44 mouse cellular contexts compared by ENCODE assay signal in the genomic region with DNA sequence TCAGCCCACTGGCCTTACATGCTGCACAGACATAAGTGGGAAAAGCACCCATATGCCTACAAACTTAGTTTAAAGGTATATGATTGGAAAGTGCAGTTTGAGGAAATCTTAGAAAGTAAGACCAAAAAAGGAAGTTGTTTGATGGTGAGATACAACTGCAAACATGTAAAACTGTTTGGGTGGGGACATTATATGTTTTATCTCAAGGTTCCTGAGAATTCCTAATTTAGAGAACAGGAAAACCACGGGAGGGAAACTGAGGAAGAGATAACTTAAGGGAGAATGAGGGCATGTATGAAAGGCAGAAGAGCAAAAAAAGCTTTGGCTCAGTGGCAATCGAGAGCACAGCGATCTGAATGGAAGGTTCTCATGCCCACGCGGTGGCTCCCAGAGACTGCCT. TPM values are rescaled to one million over a fixed set of nuclear protein-coding genes. Genes with fewer than 3 reads are reported as not detected.
"Had no signal": no experiment of that assay in that cellular context is flagged by ENCODE, and none has a peak within 500 bp of the region (broad histone marks: within the 10 kb centered on the region; RNA-seq: fewer than 3 reads in every experiment).

No protein-coding gene starts in this region.

- H3K4me3 ChIP-seq: heart, embryonic 10.5 days; heart, embryonic 12.5 days; heart, embryonic 13.5 days; heart, embryonic 15.5 days; hindbrain, embryonic 10.5 days; hindbrain, embryonic 12.5 days; hindbrain, embryonic 13.5 days; hindbrain, embryonic 15.5 days; intestine, embryonic 15.5 days; kidney, embryonic 15.5 days; layer of hippocampus, adult 2 months had no signal

- H3K9ac ChIP-seq: heart, embryonic 12.5 days; heart, embryonic 13.5 days; heart, embryonic 15.5 days; hindbrain, embryonic 12.5 days; hindbrain, embryonic 13.5 days; hindbrain, embryonic 14.5 days; hindbrain, embryonic 15.5 days; intestine, embryonic 15.5 days; kidney, embryonic 15.5 days had no signal

- H3K27me3 ChIP-seq: heart, embryonic 12.5 days; heart, embryonic 13.5 days; heart, embryonic 15.5 days; hindbrain, embryonic 12.5 days; hindbrain, embryonic 13.5 days; hindbrain, embryonic 15.5 days; intestine, embryonic 15.5 days; kidney, embryonic 15.5 days had no signal

- DNase-seq: heart, postnatal 10 days; heart, postnatal 14 days; heart, postnatal 36 days; heart, postnatal 4 days; kidney, adult 11 months; kidney, adult 18-20 months; kidney, adult 2 months; kidney, adult 8-10 months; kidney, adult 9 months; kidney, postnatal 10 days; kidney, postnatal 14 days; kidney, postnatal 25 days; kidney, postnatal 36 days; kidney, postnatal 4 days; layer of hippocampus, adult 9-11 months; layer of hippocampus, postnatal 36 days had no signal

- ATAC-seq: hindbrain, embryonic 16.5 days; hindbrain, postnatal 0 days; inflammation-experienced regulatory T-cells, adult 6 months; intestine, embryonic 15.5 days; intestine, embryonic 16.5 days; intestine, postnatal 0 days had no signal

- H3K9me3 ChIP-seq: heart, embryonic 10.5 days; heart, embryonic 12.5 days; heart, embryonic 13.5 days; heart, embryonic 15.5 days; hindbrain, embryonic 10.5 days; hindbrain, embryonic 12.5 days; hindbrain, embryonic 13.5 days; hindbrain, embryonic 15.5 days; intestine, embryonic 15.5 days; kidney, embryonic 15.5 days had no signal

- H3K27ac ChIP-seq: heart, embryonic 10.5 days; heart, embryonic 13.5 days; hindbrain, embryonic 10.5 days; hindbrain, embryonic 12.5 days; hindbrain, embryonic 13.5 days; hindbrain, embryonic 14.5 days; hindbrain, embryonic 15.5 days; hindbrain, postnatal 0 days; intestine, embryonic 15.5 days; kidney, embryonic 15.5 days; kidney, postnatal 0 days; layer of hippocampus, adult 2 months had no signal

- H3K36me3 ChIP-seq: intestine, embryonic 15.5 days had no signal

- H3K4me1 ChIP-seq: hindbrain, embryonic 10.5 days; hindbrain, embryonic 12.5 days; hindbrain, embryonic 13.5 days; hindbrain, embryonic 15.5 days; kidney, embryonic 15.5 days had no signal

RNA-seq across cellular contexts. Expression of a gene that starts 27.8 kb away (rescaled TPM):
- total RNA-seq: hematopoietic stem cell, adult 5-6 weeks; hindbrain, postnatal 0 days; layer of hippocampus, adult 18-20 months; layer of hippocampus, adult 2 months; layer of hippocampus, adult 8-10 months; layer of hippocampus, postnatal 10 days; layer of hippocampus, postnatal 14 days; layer of hippocampus, postnatal 25 days; layer of hippocampus, postnatal 36 days had no signal
- polyA plus RNA-seq: heart, embryonic 12.5 days; hindbrain, embryonic 10.5 days; hindbrain, embryonic 11.5 days; hindbrain, embryonic 14.5 days; hindbrain, embryonic 15.5 days; intestine, embryonic 15.5 days; intestine, embryonic 16.5 days; intestine, postnatal 0 days; kidney, embryonic 14.5 days; kidney, embryonic 15.5 days; kidney, embryonic 16.5 days; large intestine, adult 2 months had no signal
